Mouse (Mus musculus): ENCODE data around the gene Fam171a2.

Gene Fam171a2

DNA sequence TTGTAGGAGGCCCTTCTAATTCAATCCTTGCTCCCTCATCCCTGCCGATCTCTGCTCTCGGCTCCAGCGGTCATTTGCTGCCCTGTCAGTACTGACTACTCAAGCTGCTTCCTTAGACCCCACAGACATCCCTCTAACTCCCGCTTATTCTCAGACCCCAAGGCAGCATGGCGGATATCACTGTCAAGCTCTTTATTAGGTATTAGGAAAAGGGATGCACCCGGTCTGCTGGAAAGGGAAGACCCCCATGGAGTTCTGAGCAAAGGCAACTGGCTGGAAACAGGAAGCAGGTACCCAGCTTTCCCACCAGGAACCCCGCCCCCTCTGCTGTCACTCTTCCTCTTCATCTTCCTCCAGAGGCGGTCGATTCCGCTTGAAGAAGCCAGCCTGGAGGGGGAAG lies 5.6 kb upstream of the Fam171a2 start:
- DNase-seq: no peak

- DNase-seq: no peak
Observed at GRCm38 (mm10) chr11:102449043-102450008, 1.8 kb upstream of the Fam171a2 start.

DNA sequence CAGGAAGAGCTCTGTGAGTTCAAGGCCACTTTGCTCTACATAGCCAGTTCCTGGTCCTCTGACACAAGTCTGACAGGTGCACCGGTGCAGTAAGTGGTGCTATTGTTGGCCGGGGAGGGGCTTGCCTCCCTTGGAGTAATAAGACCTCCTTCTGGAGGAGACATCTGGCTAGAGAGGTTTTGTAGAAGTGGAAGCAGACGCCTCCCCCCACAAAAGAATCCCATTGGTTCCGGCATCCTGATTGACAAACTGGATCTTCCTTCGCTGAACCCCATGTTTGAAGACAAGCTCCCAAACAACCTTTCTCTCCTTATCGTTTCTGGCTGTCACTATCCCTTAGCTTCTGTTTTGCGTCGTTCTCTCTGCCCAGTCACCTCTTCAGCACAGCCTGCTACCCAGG lies 845 bp upstream of the Fam171a2 start:
- no peak for DNase-seq

GRCm38 (mm10) chr11:102446581-102447461 lies 661 bp downstream of the Fam171a2 start:
- DNase-seq: peak in 1 of 2 experiments; percentile 40

DNA sequence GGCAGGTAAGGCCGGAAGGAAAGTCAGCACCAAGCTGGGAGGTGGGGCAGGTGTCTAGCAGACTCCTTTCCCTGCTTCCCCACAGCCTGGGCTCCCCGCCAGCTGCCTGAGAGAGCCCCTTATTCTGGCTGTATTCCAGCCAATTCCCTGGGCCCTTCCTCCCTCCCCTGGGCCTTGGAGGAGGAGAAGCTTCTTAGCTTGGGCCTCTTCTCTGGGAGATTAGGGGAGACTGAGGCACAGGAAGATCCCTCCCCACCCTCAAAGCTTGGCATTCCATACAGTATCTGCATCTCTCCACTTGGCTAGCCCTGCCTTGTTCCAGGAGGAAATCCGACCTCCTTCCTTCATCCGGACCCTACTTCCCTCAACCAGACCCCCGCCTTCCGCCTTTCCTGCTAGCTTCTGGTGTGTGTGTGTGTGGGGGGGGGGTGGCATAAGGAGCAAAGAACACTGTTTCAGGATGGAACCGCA lies 1.6 kb downstream of the Fam171a2 start:
- no peak for DNase-seq

GRCm38 (mm10) chr11:102445264-102445890 lies 2.1 kb downstream of the Fam171a2 start:
- DNase-seq: no peak

- no peak for DNase-seq
Observed at GRCm38 (mm10) chr11:102444781-102445180, 2.7 kb downstream of the Fam171a2 start.

- no peak for DNase-seq
Observed at GRCm38 (mm10) chr11:102444321-102444720, 3.2 kb downstream of the Fam171a2 start.

GRCm38 (mm10) chr11:102443740-102444139 lies 3.7 kb downstream of the Fam171a2 start:
- no peak for DNase-seq

GRCm38 (mm10) chr11:102442089-102442488 lies 5.4 kb downstream of the Fam171a2 start:
- no peak for DNase-seq

- DNase-seq: no peak
Observed at GRCm38 (mm10) chr11:102441434-102441833, 6.0 kb downstream of the Fam171a2 start.

DNA sequence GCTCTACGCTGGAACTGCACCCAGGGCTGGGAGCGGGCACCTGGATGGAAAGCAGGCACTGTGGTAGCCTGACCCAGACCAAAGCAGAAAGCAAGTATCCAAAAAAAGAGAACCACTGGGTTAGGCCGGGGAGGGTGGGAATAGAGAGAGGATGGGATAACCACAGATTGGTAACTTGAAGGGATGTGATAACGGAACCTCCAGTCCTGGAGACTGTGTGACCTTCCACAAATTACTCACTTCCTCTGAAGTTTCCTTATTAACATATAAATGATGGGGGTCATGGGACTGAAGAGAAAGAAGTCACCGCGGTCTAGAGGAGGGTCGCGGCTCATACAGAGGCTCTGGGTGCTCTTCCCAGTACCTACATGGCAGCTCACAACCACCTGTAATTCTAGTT lies 7.2 kb downstream of the Fam171a2 start:
- no peak for DNase-seq

DNA sequence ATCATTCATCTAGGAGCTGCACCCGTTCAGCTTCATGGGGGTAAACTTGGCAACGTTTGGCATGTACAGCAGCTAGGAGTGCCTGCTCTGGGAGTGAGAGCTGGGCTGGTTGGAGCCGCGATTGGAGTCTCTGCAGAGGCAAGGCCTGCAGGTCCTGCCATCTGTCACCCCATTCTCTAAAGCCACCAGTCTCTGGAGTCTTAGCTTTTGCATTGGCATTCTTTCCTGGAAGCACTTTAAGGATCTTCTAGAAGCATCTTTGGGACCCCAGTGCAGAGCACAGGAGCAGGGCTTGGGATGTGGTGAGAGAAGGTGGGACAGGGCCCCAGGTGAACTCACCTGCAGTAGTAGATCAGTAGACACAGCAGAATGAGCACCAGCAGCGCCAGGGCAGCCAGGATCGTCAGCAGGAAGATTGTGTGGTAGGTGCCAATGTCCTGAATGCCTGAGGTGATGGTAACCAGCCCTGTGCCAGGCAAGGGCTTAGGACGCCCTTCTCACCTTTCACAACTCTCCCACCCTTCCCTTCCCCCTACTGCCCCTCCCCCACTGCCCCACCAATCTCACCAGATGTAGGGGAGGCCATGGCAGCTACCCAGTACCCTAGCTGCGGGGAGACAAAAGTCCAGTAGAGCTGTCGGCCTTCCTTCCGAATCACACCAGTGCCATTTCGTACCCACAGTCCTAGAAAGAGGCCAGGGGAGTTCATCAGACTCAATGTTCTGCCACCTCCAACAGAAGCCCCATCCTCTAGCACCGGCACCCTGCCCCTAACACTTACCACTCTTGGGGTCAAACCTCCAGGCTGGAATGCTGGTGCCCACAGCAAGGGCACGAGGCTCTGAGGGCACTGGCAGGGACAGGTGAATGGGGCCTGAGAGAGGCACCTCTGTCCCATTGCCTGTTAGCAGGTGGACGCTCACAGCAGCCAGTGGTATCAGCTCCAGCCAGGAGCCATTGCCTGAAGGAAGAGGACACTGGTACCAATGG lies 8.1 kb downstream of the Fam171a2 start:
- DNase-seq: no peak

DNA sequence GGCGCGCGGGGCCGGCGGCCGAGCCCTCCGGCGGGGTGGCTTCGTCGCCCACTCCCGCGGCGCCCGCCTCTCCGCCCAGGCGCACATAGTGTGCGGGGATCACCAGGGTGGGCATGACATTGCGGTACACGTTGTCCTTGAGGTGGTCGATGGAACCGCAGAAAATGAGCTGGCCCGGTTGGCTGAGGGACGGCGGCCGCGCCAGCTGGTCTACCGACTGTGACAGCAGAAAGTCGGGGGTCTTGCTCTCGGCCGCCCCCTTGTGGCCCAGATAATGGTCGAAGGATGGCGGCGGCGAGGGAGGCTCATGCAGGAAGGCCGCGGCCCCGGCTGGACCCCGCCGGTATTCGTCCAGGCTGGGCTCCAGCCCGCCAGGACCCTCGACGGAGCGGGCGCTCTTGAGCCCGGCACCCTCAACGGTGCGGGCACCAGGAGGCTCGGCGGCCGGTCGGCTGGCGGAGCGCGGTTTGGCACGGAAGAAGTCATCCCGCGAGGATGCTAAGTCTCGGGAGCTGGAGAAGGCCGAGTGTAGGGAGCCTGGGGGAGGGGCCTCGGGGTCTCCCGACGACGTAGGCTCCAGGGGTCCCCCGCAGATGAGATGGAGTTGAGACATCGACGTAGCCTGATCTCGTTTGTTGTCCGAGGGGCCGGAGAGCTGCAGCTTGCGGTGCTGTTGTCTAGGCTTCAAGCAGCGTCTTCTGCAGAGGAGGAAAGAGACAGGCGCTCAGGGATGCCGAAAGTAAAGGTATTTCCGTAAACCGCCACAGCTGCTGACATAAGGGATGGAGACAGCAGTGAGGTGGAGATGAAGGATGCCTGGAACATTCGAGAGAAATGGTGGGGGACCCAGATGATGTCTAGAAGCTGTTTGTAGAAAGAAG lies 9.0 kb downstream of the Fam171a2 start:
- peak; percentile 81 for DNase-seq

- DNase-seq: no peak
Observed at GRCm38 (mm10) chr11:102437120-102438061, 10.1 kb downstream of the Fam171a2 start.

DNA sequence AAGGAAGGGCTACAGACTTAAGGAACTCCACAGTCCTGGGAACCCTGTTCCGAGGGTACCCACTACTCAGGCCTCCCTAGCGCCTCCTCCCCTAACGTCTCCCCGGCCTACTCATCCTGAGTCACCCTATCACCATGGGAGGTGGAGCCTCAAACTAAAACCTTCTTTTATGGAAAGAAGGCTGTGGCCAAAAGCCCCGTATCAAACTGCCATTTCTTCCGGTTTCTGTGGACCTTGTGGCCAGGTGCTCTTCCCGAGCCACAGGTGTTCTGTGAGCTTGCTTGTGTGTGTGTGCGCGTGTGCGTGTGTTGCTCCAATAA lies 11.1 kb downstream of the Fam171a2 start:
- no peak for DNase-seq

DNA sequence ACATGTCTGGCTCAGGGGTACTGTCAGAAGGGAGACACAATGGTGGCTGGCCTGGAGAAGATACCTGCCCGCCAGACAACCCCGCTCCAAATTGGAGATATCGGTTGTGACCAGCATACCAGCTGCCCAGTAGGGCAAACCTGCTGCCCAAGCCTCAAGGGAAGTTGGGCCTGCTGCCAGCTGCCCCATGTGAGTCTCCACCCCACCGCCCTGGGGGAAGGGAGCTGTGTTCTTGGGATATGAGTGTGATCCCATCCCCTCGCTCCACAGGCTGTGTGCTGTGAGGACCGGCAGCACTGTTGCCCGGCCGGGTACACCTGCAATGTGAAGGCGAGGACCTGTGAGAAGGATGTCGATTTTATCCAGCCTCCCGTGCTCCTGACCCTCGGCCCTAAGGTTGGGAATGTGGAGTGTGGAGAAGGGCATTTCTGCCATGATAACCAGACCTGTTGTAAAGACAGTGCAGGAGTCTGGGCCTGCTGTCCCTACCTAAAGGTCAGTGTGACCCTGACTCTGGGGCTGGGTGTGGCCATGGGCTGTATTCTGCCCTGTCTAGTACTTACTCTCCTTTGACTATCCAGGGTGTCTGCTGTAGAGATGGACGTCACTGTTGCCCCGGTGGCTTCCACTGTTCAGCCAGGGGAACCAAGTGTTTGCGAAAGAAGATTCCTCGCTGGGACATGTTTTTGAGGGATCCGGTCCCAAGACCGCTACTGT lies 11.6 kb downstream of the Fam171a2 start:
- DNase-seq: no peak

DNA sequence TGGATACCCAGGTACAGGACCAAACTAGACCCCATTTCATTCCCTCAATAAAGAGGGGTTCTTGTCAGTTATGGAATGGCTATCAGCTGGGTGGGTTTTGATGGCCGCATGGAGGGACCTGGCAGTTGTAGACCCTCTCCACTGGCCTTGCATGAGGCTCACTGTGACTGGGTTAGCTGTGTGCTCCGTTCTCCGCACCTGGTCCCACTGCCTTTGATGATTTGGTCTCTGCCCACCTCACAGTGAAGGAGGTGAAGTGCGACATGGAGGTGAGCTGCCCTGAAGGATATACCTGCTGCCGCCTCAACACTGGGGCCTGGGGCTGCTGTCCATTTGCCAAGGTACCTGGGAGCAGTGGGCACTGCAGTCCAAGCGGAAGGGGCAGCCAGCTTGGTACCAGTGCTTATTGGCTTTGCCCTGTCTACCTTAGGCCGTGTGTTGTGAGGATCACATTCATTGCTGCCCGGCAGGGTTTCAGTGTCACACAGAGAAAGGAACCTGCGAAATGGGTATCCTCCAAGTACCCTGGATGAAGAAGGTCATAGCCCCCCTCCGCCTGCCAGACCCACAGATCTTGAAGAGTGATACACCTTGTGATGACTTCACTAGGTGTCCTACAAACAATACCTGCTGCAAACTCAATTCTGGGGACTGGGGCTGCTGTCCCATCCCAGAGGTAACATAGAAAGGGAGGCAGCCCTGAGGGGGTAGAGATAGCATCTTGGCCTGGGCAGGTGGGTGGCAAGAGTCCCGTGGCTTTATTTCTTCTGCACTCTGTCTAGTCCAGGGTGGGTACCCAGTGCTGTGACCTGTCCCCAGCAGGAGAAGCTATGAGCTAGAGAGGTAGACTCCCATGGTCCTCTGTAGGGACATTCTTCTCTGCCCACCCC lies 12.4 kb downstream of the Fam171a2 start:
- DNase-seq: no peak
